Mouse (Mus musculus) heart, embryonic 16.5 days (tissue): ENCODE data around the gene Pfas. TPM values are rescaled to one million over a fixed set of nuclear protein-coding genes. Genes with fewer than 3 reads are reported as not detected.
"Not testable (repeated sequence)": the region's sequence is repeated elsewhere in the genome, so short reads cannot be mapped to it uniquely, and the experiment has no call there.

ENCODE experiments used
- ATAC-seq: fragments of 200-750 bp; cut with Nextera tagmentation; replicated peaks from 2 replicates; pipeline ENCODE4 v1.8.0; 2017; ENCODE audit warnings: moderate number of reproducible peaks; ENCODE audit not compliant: insufficient read depth, low FRiP score; ENCODE audit errors: extremely low read depth
- H3K27ac ChIP-seq: fragments of 300-500 bp; sonication (generic); 2 replicates; pipeline ENCODE4 v1.5.1; 2014; ENCODE audit warnings: mild to moderate bottlenecking, low read length, control low read depth, moderate library complexity
- H3K27me3 ChIP-seq: fragments of 300-500 bp; sonication (generic); 2 replicates; pipeline ENCODE4 v1.6.1; 2014; ENCODE audit warnings: low read length, mixed read lengths; ENCODE audit not compliant: control insufficient read depth, insufficient read depth
- H3K36me3 ChIP-seq: fragments of 300-500 bp; sonication (generic); 2 replicates; pipeline ENCODE4 v1.6.1; 2014; ENCODE audit not compliant: control insufficient read depth, insufficient read depth
- H3K4me1 ChIP-seq: fragments of 300-500 bp; sonication (generic); 2 replicates; pipeline ENCODE4 v1.6.1; 2014; ENCODE audit warnings: low read length, mixed read lengths; ENCODE audit not compliant: control insufficient read depth, insufficient read depth
- H3K4me2 ChIP-seq: fragments of 300-500 bp; sonication (generic); 2 replicates; pipeline ENCODE4 v1.6.1; 2014; ENCODE audit warnings: low read depth, mild to moderate bottlenecking, control low read depth, low read length
- H3K4me3 ChIP-seq: fragments of 300-500 bp; sonication (generic); 2 replicates; pipeline ENCODE4 v1.5.1; 2014; ENCODE audit warnings: mild to moderate bottlenecking, control low read depth, low read length
- H3K9ac ChIP-seq: fragments of 300-500 bp; sonication (generic); 2 replicates; pipeline ENCODE4 v1.6.1; 2014; ENCODE audit warnings: low read length, control low read depth
- H3K9me3 ChIP-seq: fragments of 300-500 bp; sonication (generic); replicated peaks from 2 replicates; pipeline ENCODE4 v1.6.1; 2016; ENCODE audit warnings: low read length; ENCODE audit not compliant: control insufficient read depth
- WGBS: fragments of 180-500 bp; shearing (Covaris S2); extraction: QIAGEN DNeasy Blood & Tissue Kit; methylation state at CpG from one replicate; pipeline ENCODE4 v1.1.7; 2014; 5-methylcytosine and 5-hydroxymethylcytosine counted together
- polyA plus RNA-seq: library from polyadenylated mRNA; unstranded; fragments of >200 nt; fragmentation: Nextera tagmentation; extraction: Ambion mirVana; gene quantifications from 2 replicates; pipeline ENCODE4 v1.2.1, GENCODE M21; 2015

The Pfas gene
- polyA plus RNA-seq, 1 experiment from 2014 or later = 19.2 TPM

DNA sequence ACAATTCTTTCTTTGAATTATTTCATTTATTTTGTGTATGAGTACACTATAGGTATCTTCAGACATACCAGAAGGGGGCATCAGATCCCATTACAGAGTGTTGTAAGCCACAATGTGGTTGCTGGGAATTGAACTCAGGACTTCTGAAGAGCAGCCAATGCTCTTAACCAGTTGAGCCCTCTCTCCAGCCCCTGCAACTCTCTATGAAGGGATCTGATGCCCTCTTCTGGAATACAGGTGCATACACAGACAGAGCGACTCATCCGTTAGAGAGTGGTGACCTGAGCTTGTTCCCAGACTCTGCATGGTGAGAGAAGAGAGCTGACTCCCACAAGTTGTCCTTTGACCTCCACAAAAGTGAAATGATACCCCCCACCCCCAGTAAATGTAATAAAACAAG, 20.5 kb upstream of the Pfas start:
- Histone ChIP-seq H3K27ac (no peak overlapping the region), H3K9me3 (no peaks in the 10 kb centered on the region), H3K9ac (no peak overlapping the region), H3K4me3 (no peak overlapping the region), H3K4me2 (no peak overlapping the region), H3K4me1 (no peaks in the 10 kb centered on the region), H3K36me3 (peaks cover 72% of the 10 kb centered on the region), H3K27me3 (no peaks in the 10 kb centered on the region)
- no peak for ATAC-seq
- whole genome bisulfite sequencing = 64% methylated on average over 2 of the region's 2 CpGs

- ATAC-seq = no peak
- no peak overlapping the region for H3K4me3 ChIP-seq
- 88% methylated on average over 3 of the region's 3 CpGs for WGBS
Observed at GRCm38 (mm10) chr11:69026562-69026961, 18.3 kb upstream of the Pfas start.

DNA sequence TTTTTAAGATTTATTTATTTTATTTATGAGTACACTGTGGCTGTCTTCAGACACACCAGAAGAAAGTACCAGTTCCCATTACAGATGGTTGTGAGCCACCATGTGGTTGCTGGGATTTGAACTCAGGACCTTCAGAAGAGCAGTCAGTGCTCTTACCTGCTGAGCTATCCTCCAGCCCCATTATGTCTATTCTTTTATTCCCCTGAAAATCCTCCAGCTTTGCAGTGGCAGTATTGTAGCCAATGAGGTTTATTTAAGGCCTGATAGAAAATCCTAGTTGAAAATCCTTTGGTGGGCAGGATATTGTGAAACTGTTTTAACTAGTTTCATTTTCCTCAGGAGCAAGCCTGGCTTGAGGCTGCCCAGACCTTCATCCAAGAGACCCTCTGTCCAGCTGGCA, 12.4 kb upstream of the Pfas start:
- Histone ChIP-seq H3K9me3 (no peaks in the 10 kb centered on the region), H3K4me2 (no peak overlapping the region), H3K4me3 (no peak overlapping the region), H3K9ac (no peak overlapping the region), H3K27ac (no peak overlapping the region), H3K27me3 (no peaks in the 10 kb centered on the region), H3K4me1 (peaks cover 7% of the 10 kb centered on the region), H3K36me3 (peaks cover 39% of the 10 kb centered on the region)
- ATAC-seq = no peak

More at GRCm38 (mm10) chr11:69026562-69026961, 18.3 kb upstream of the Pfas start:
- no peak overlapping the region for H3K4me2 ChIP-seq
- H3K9ac ChIP-seq = no peak overlapping the region
- no peaks in the 10 kb centered on the region for H3K4me1 ChIP-seq
- H3K9me3 ChIP-seq = no peaks in the 10 kb centered on the region
- no peaks in the 10 kb centered on the region for H3K27me3 ChIP-seq
- peaks cover 83% of the 10 kb centered on the region for H3K36me3 ChIP-seq
- H3K27ac ChIP-seq = no peak overlapping the region

DNA sequence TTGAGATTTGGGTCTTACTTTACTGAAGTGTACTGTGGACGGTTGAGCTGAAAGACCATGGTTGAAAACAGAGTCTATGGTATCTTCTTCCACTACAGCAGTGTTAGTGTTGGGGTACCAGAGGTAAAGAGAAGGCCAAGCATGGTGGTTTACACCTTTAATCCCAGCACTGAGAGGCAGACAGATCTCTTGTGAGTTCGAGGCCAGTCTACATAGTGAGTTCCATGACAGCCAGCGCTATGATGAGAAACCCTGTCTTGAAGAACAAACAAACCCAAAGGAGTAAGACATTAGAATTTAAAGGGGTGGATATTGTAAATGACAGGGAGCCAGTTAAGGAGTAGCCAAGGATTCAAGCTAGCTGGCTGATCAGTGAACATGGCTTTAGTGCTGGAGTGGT, 8.5 kb upstream of the Pfas start:
- Histone ChIP-seq H3K9me3 (no peaks in the 10 kb centered on the region), H3K4me3 (peak overlapping the region; percentile 68), H3K36me3 (peaks cover 2% of the 10 kb centered on the region; the same call in 1 of the 2 replicates), H3K27ac (no peak overlapping the region), H3K4me2 (peak overlapping the region; percentile 76), H3K4me1 (peaks cover 13% of the 10 kb centered on the region), H3K9ac (peak overlapping the region; percentile 79), H3K27me3 (no peaks in the 10 kb centered on the region)
- 58% methylated on average over 3 of the region's 3 CpGs for WGBS
- ATAC-seq = no peak

- H3K4me1 ChIP-seq = peaks cover 16% of the 10 kb centered on the region
- peak within 1 kb of the TSS; percentile 87 for H3K27ac ChIP-seq
- 1% methylated on average over 38 of the region's 38 CpGs for WGBS
- H3K36me3 ChIP-seq = no peaks in the 10 kb centered on the region; the same call in 1 of the 2 replicates
- peak within 1 kb of the TSS; percentile 68 for H3K4me3 ChIP-seq
- H3K9ac ChIP-seq = peak within 1 kb of the TSS; percentile 79
- H3K27me3 ChIP-seq = no peaks in the 10 kb centered on the region
- H3K4me2 ChIP-seq = peak within 1 kb of the TSS; percentile 76
- H3K9me3 ChIP-seq = no peaks in the 10 kb centered on the region
- peak; percentile 92 for ATAC-seq
Observed at GRCm38 (mm10) chr11:69015644-69016441, 7.6 kb upstream of the Pfas start, which contains the start of gene Ctc1. Ctc1 (plus strand) TSS chr11:69015911.

- no peaks in the 10 kb centered on the region for H3K9me3 ChIP-seq
Observed at GRCm38 (mm10) chr11:69012071-69012601, 3.9 kb upstream of the Pfas start.

DNA sequence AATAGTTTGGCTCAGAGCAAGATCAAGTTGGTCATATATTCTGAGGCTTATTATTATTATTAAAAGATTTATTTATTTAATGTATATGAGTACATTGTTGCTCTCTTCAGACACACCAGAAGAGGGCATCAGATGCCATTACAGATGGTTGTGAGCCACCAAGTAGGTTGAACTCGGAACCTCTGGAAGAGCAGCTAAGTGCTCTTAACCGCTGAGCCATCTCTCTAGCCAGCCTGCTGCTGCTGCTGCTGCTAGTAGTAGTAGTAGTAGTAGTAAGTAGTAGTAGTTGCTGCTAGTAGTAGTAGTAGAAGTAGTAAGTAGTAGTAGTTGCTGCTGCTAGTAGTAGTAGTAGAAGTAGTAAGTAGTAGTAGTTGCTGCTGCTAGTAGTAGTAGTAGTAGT, 3.2 kb upstream of the Pfas start:
- Histone ChIP-seq H3K27ac (peak overlapping the region; percentile 96), H3K4me2 (peak overlapping the region; percentile 84), H3K4me3 (peak overlapping the region; percentile 62), H3K9ac (peak overlapping the region; percentile 78; the same call in 1 of the 2 replicates)
- 58% methylated on average over 2 of the region's 2 CpGs for WGBS
- not testable (repeated sequence) for H3K36me3 ChIP-seq, ATAC-seq, H3K4me1 ChIP-seq, H3K9me3 ChIP-seq, H3K27me3 ChIP-seq

More at GRCm38 (mm10) chr11:69012071-69012601, 3.9 kb upstream of the Pfas start:
- Histone ChIP-seq H3K27ac (peak overlapping the region; percentile 96), H3K4me1 (peaks cover 15% of the 10 kb centered on the region), H3K27me3 (no peaks in the 10 kb centered on the region), H3K9ac (peak overlapping the region; percentile 78), H3K4me2 (peak overlapping the region; percentile 84), H3K4me3 (peak overlapping the region; percentile 62), H3K36me3 (no peaks in the 10 kb centered on the region)
- WGBS = 1% methylated on average over 18 of the region's 18 CpGs
- peak; percentile 79 for ATAC-seq

GRCm38 (mm10) chr11:69010400-69011323, 2.4 kb upstream of the Pfas start:
- WGBS = 80% methylated on average over 15 of the region's 15 CpGs

More at GRCm38 (mm10) chr11:69010400-69011323, 2.4 kb upstream of the Pfas start:
- Histone ChIP-seq H3K4me1 (peaks cover 9% of the 10 kb centered on the region), H3K9ac (no peak overlapping the region), H3K27ac (peak overlapping the region; percentile 36), H3K4me2 (peak overlapping the region; percentile 9; the same call in 1 of the 2 replicates), H3K36me3 (no peaks in the 10 kb centered on the region), H3K27me3 (no peaks in the 10 kb centered on the region), H3K4me3 (no peak overlapping the region; the same call in 1 of the 2 replicates), H3K9me3 (no peaks in the 10 kb centered on the region)
- no peak for ATAC-seq
